Mouse (Mus musculus) MEL-GATA-1-ER (cell line): ENCODE results near the gene Ttll6.
A peak's percentile ranks its signal among the peaks of the same experiment; 100 is the strongest.

Source experiments
- DNase-seq: peaks from one replicate; pipeline ENCODE4 v3.0.0-alpha.2; 2012; ENCODE audit warnings: low read depth; ENCODE audit errors: extremely low read depth

Gene Ttll6

GRCm38 (mm10) chr11:96194961-96195640 is 61.5 kb downstream of the Ttll6 start:
- DNase-seq, result no peak

- DNase-seq, result no peak
Measured at GRCm38 (mm10) chr11:96195769-96196280, 62.2 kb downstream of the Ttll6 start.

GRCm38 (mm10) chr11:96198642-96199041 is 65.1 kb downstream of the Ttll6 start:
- DNase-seq, result no peak

- DNase-seq, result peak; percentile 65
Measured at GRCm38 (mm10) chr11:96199181-96200086, 65.8 kb downstream of the Ttll6 start.

- DNase-seq, result peak; percentile 32
Measured at GRCm38 (mm10) chr11:96200183-96200655, 66.6 kb downstream of the Ttll6 start.

- no peak for DNase-seq
Measured at GRCm38 (mm10) chr11:96201741-96202140, 68.2 kb downstream of the Ttll6 start.

GRCm38 (mm10) chr11:96202401-96203081 is 69.0 kb downstream of the Ttll6 start:
- DNase-seq, result no peak

GRCm38 (mm10) chr11:96203182-96203788 is 69.7 kb downstream of the Ttll6 start:
- peak; percentile 36 for DNase-seq

GRCm38 (mm10) chr11:96203789-96204186 is 70.2 kb downstream of the Ttll6 start:
- no peak for DNase-seq

- DNase-seq, result no peak
Measured at GRCm38 (mm10) chr11:96204351-96204750, 70.8 kb downstream of the Ttll6 start.

GRCm38 (mm10) chr11:96205426-96206131 is 72.0 kb downstream of the Ttll6 start:
- no peak for DNase-seq
